Mouse (Mus musculus) thymus, adult 2 months (tissue): ENCODE measurements around the gene Srpx.

Experiments
- CTCF ChIP-seq: fragments of 200-500 bp; IDR thresholded peaks from 2 replicates; pipeline ENCODE4 v1.5.1; 2012; ENCODE audit warnings: mild to moderate bottlenecking, control low read depth, low read length, moderate library complexity, borderline replicate concordance; ENCODE audit not compliant: control insufficient read depth, poor library complexity, insufficient read depth; ENCODE audit errors: extremely low read depth
- POLR2A ChIP-seq: fragments of 200-500 bp; IDR thresholded peaks from 2 replicates; pipeline ENCODE4 v1.6.1; 2012; ENCODE audit warnings: mild to moderate bottlenecking, low read length, control low read depth, moderate library complexity; ENCODE audit not compliant: control insufficient read depth, poor library complexity, insufficient read depth; ENCODE audit errors: extremely low read depth

GRCm38 (mm10) chrX:10071529-10071928 lies 46.0 kb downstream of the Srpx start:
- no peak for TF ChIP-seq POLR2A
- no peak for TF ChIP-seq CTCF
